Mouse (Mus musculus) Patski (cell line): Measurements from ENCODE around the gene Klrc1. TPM values are rescaled to one million over a fixed set of nuclear protein-coding genes. Genes with fewer than 3 reads are reported as not detected.

Experiments
- ATAC-seq: fragments of 100-300 bp; one replicate; pipeline ENCODE4 v1.8.0; 2021
- CTCF ChIA-PET: fragments of 350-600 bp; sonication (Branson Sonifier 250); formaldehyde crosslinking; loops from one replicate; lab custom pipeline; 2022; ENCODE audit warnings: inconsistent platforms; lab: Charles Lee
- POLR2A ChIA-PET: fragments of 350-600 bp; sonication (Branson Sonifier 250); formaldehyde crosslinking; loops from one replicate; lab custom pipeline; 2022; ENCODE audit warnings: antibody characterized with exemption, inconsistent platforms; lab: Charles Lee
- DNase-seq: peaks from one replicate; pipeline ENCODE4 v3.0.0-alpha.2; 2011; ENCODE audit warnings: low read depth, low spot score
- H3K27me3 ChIP-seq: fragments of 371-371 bp; one replicate; pipeline ENCODE4 v1.5.1; 2021
- CTCF ChIP-seq: fragments of 100-300 bp; IDR thresholded peaks from one replicate; pipeline ENCODE4 v1.5.1; 2021
- in situ Hi-C: fragments of 300-500 bp; cut with MboI; formaldehyde crosslinking; loops from 3 replicates; pipeline ENCODE4 v1.11.1; 2018; ENCODE audit warnings: low pct_unique_long_range_greater_than_20kb, mixed read lengths
- polyA plus RNA-seq: library from polyadenylated mRNA; unstranded; gene quantifications from one replicate; pipeline ENCODE4 v1.2.3, GENCODE M21; 2021

Gene Klrc1
- polyA plus RNA-seq, 1 experiment from 2014 or later = not detected

DNA sequence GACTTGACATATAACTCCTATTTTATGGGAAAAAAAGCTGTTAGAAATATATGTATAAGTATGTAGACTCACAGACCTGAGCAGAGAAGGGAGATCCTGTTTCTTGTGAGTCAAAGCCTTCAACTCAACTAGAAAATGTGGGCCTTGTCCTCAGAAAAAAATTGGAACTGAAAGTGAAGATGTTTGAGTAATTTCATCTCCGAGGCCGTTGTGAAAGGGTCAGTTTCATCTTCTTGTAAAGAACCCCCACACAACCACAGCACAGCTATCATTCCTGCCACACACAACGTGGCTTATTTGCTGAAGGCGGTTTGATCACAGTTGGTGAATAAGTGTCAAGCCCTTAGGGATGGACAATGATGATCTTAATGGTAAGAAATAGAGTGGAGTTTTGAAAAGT is 55.0 kb downstream of the Klrc1 start, which contains the start of gene Klrk1:
Gene Klrk1, minus strand, starts transcription at position 130 of the 400 bp plus-strand sequence.
- in situ Hi-C loops = no loop called here
- POLR2A ChIA-PET = no interaction called here
- H3K27me3 ChIP-seq = peaks cover 11% of the 10 kb centered on the region
- TF ChIP-seq CTCF = no peak
- CTCF ChIA-PET = no interaction called here
- DNase-seq (no peak), ATAC-seq (no peak)

Other genes starting within 250 kb of the Klrc1 start
- not detected for gene Clec1a, start 227.0 kb downstream of the Klrc1 start, polyA plus RNA-seq
- not detected for gene Olr1, start 171.8 kb downstream of the Klrc1 start, polyA plus RNA-seq
- gene Tmem52b, start 166.4 kb downstream of the Klrc1 start, polyA plus RNA-seq = 0.19 TPM
- 203 TPM for gene Gabarapl1, start 145.8 kb downstream of the Klrc1 start, polyA plus RNA-seq
- gene Klre1, start 101.1 kb downstream of the Klrc1 start, polyA plus RNA-seq = not detected
- gene Klrd1, start 87.2 kb downstream of the Klrc1 start, polyA plus RNA-seq = not detected
- gene Klrk1, start 55.1 kb downstream of the Klrc1 start, polyA plus RNA-seq = not detected
- not detected for gene Klrc3, start 35.6 kb downstream of the Klrc1 start, polyA plus RNA-seq
- gene Klrc2, start 18.3 kb downstream of the Klrc1 start, polyA plus RNA-seq = not detected
- not detected for gene Klri1, start 38.2 kb upstream of the Klrc1 start, polyA plus RNA-seq
- gene Klri2, start 61.5 kb upstream of the Klrc1 start, polyA plus RNA-seq = not detected
- not detected for gene Gm156, start 105.3 kb upstream of the Klrc1 start, polyA plus RNA-seq
- not detected for gene Gm17631, start 183.7 kb upstream of the Klrc1 start, polyA plus RNA-seq
- gene Klra17, start 197.7 kb upstream of the Klrc1 start, polyA plus RNA-seq = not detected
- not detected for gene Klra5, start 238.7 kb upstream of the Klrc1 start, polyA plus RNA-seq